Mouse (Mus musculus): ENCODE data around the gene Nfatc3. TPM values are rescaled to one million over a fixed set of nuclear protein-coding genes. Genes with fewer than 3 reads are reported as not detected.

Gene Nfatc3
- polyA plus RNA-seq, 1 experiment: 11.1 TPM

- H3K27me3 ChIP-seq (ENCODE audit: control insufficient read depth, insufficient read depth, low read length): no peaks in the 10 kb centered on the region
- H3K27ac ChIP-seq (ENCODE audit: insufficient read depth, low read length): no peak overlapping the region
- no peaks in the 10 kb centered on the region for H3K4me1 ChIP-seq (ENCODE audit: control insufficient read depth, insufficient read depth, low read length)
- TF ChIP-seq POLR2A (IDR thresholded peaks at IDR 0.05; ENCODE audit: borderline replicate concordance, insufficient read depth, low read length) (no peak), CTCF (IDR thresholded peaks at IDR 0.05; ENCODE audit: borderline replicate concordance, insufficient read depth, low read depth, low read length) (no peak)
- no peak for DNase-seq
- no peak overlapping the region for H3K4me3 ChIP-seq (replicated peaks; ENCODE audit: insufficient read depth, low read depth, low read length)
These were observed 70.7 kb downstream of the Nfatc3 start for GRCm38 (mm10) chr8:106129232-106129930.

DNA sequence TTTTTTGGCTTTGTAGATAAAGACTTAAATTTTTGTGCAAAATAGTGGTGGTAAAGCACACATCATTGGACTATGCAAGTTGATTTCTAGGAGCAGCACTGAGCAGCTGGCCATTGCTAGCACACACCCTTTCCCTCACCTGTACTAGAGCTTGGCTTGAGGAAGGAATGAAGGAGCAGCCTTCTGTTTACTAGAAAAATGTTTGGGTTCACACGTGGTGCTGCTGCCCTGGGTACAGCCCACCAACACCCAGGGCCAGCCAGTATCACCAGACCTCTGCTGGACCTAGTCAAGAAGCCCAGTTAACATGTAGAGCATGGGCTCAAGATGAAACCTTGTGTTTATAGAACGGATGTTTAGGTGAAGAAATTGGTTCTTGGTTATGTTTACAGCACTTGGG lies 71.4 kb downstream of the Nfatc3 start:
- H3K4me1 ChIP-seq (ENCODE audit: control insufficient read depth, insufficient read depth, low read length): peaks cover 2% of the 10 kb centered on the region; the same call in 1 of the 2 replicates
- WGBS: 86% methylated on average over 2 of the region's 2 CpGs
- H3K27ac ChIP-seq (ENCODE audit: insufficient read depth, low read length): no peak overlapping the region
- no peak for TF ChIP-seq POLR2A (IDR thresholded peaks at IDR 0.05; ENCODE audit: borderline replicate concordance, insufficient read depth, low read length)
- DNase-seq: no peak
- no peak overlapping the region for H3K4me3 ChIP-seq (replicated peaks; ENCODE audit: insufficient read depth, low read depth, low read length)
- no peaks in the 10 kb centered on the region for H3K27me3 ChIP-seq (ENCODE audit: control insufficient read depth, insufficient read depth, low read length)

DNA sequence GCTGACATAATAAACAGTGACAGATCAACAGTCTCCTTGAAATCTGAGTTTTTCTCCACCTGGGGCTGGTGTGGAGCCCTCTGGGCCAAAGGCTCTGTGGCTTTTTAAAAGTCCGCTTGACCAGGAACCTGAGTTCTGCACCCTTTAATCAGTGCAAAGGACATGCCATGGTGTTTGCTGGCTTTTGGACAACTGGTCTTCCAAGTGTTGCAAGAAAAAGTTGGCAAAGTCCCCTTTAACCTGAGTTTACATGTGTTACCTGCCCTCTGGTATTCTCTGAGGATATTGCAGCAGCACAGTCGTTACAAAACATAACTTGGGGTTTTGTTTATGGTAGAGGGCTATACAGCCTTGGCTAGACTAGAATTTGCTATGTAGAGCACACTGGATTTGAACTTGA lies 71.9 kb downstream of the Nfatc3 start:
- DNase-seq: no peak
- TF ChIP-seq CTCF (IDR thresholded peaks at IDR 0.05; ENCODE audit: borderline replicate concordance, insufficient read depth, low read depth, low read length) (no peak), POLR2A (IDR thresholded peaks at IDR 0.05; ENCODE audit: borderline replicate concordance, insufficient read depth, low read length) (no peak)
- Histone ChIP-seq H3K27ac (ENCODE audit: insufficient read depth, low read length) (no peak overlapping the region), H3K4me1 (ENCODE audit: control insufficient read depth, insufficient read depth, low read length) (peaks cover 5% of the 10 kb centered on the region; the same call in 1 of the 2 replicates), H3K4me3 (replicated peaks; ENCODE audit: insufficient read depth, low read depth, low read length) (no peak overlapping the region), H3K27me3 (ENCODE audit: control insufficient read depth, insufficient read depth, low read length) (no peaks in the 10 kb centered on the region)
- 88% methylated on average over 2 of the region's 2 CpGs for WGBS

GRCm38 (mm10) chr8:106131021-106131420 lies 72.4 kb downstream of the Nfatc3 start:
- 94% methylated on average over 4 of the region's 4 CpGs for WGBS
- peaks cover 8% of the 10 kb centered on the region; the same call in 1 of the 2 replicates for H3K4me1 ChIP-seq (ENCODE audit: control insufficient read depth, insufficient read depth, low read length)
- H3K27ac ChIP-seq (ENCODE audit: insufficient read depth, low read length): no peak overlapping the region
- H3K4me3 ChIP-seq (replicated peaks; ENCODE audit: insufficient read depth, low read depth, low read length): no peak overlapping the region
- DNase-seq: no peak
- no peak for TF ChIP-seq CTCF (IDR thresholded peaks at IDR 0.05; ENCODE audit: borderline replicate concordance, insufficient read depth, low read depth, low read length)
- TF ChIP-seq POLR2A (IDR thresholded peaks at IDR 0.05; ENCODE audit: borderline replicate concordance, insufficient read depth, low read length): no peak
- no peaks in the 10 kb centered on the region; the same call in 1 of the 2 replicates for H3K27me3 ChIP-seq (ENCODE audit: control insufficient read depth, insufficient read depth, low read length)

DNA sequence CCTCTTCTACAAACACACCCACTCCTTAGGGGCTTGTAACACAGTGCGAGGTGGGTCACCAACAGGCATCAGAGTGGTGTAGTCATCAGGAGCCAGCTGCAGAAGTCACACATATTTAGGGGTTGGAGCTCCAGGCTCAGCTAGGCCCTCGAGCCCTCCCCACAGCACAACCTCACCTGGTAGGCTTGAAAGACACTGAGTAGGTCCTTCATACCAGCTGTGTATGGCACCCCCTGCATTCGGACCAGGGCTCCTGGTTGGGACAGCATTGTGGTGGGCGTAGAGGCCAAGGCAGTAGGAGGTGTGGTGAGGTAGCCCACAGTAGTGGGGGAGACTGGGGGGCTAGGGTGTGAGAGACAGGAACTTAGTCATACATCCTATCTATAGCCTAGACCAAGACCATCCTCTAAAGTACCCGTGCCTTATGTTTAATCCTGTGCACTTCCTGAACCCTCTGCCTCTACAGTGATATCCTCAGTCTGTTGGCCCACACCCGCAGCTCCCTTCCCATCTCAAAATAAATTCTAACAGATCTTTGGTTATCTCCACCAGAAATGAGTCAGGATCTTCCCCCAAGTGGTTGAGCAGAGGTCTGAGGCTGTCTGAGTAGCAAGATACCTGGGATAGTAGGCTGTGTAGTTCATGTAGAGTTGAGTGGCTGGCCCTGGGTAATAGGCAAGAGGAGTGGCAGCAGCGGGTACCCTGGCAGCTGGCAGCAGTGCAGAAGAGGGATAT lies 73.0 kb downstream of the Nfatc3 start:
- TF ChIP-seq CTCF (IDR thresholded peaks at IDR 0.05; ENCODE audit: borderline replicate concordance, insufficient read depth, low read depth, low read length) (no peak), POLR2A (IDR thresholded peaks at IDR 0.05; ENCODE audit: borderline replicate concordance, insufficient read depth, low read length) (no peak)
- no peak for DNase-seq
- Histone ChIP-seq H3K27me3 (ENCODE audit: control insufficient read depth, insufficient read depth, low read length) (peaks cover 6% of the 10 kb centered on the region; the same call in 1 of the 2 replicates), H3K27ac (ENCODE audit: insufficient read depth, low read length) (no peak overlapping the region), H3K4me1 (ENCODE audit: control insufficient read depth, insufficient read depth, low read length) (peaks cover 12% of the 10 kb centered on the region; the same call in 1 of the 2 replicates), H3K4me3 (replicated peaks; ENCODE audit: insufficient read depth, low read depth, low read length) (no peak overlapping the region)
- WGBS: 89% methylated on average over 7 of the region's 7 CpGs

- no peak overlapping the region for H3K27ac ChIP-seq (ENCODE audit: insufficient read depth, low read length)
- DNase-seq: no peak
These were observed 73.7 kb downstream of the Nfatc3 start for GRCm38 (mm10) chr8:106132356-106132755.

GRCm38 (mm10) chr8:106133526-106133925 lies 74.9 kb downstream of the Nfatc3 start:
- Histone ChIP-seq H3K4me1 (ENCODE audit: control insufficient read depth, insufficient read depth, low read length) (peaks cover 15% of the 10 kb centered on the region; the same call in 1 of the 2 replicates), H3K4me3 (replicated peaks; ENCODE audit: insufficient read depth, low read depth, low read length) (no peak overlapping the region), H3K27me3 (ENCODE audit: control insufficient read depth, insufficient read depth, low read length) (peaks cover 8% of the 10 kb centered on the region; the same call in 1 of the 2 replicates), H3K27ac (ENCODE audit: insufficient read depth, low read length) (no peak overlapping the region)
- no peak for DNase-seq
- WGBS: 65% methylated on average over 13 of the region's 13 CpGs
- TF ChIP-seq CTCF (IDR thresholded peaks at IDR 0.05; ENCODE audit: borderline replicate concordance, insufficient read depth, low read depth, low read length) (no peak), POLR2A (IDR thresholded peaks at IDR 0.05; ENCODE audit: borderline replicate concordance, insufficient read depth, low read length) (no peak)

More at GRCm38 (mm10) chr8:106132356-106132755, 73.7 kb downstream of the Nfatc3 start:
- TF ChIP-seq POLR2A (IDR thresholded peaks at IDR 0.05; ENCODE audit: borderline replicate concordance, insufficient read depth, low read length) (no peak), CTCF (IDR thresholded peaks at IDR 0.05; ENCODE audit: borderline replicate concordance, insufficient read depth, low read depth, low read length) (no peak)
- 85% methylated on average over 11 of the region's 11 CpGs for WGBS
- H3K4me3 ChIP-seq (replicated peaks; ENCODE audit: insufficient read depth, low read depth, low read length): no peak overlapping the region
- H3K4me1 ChIP-seq (ENCODE audit: control insufficient read depth, insufficient read depth, low read length): peaks cover 14% of the 10 kb centered on the region; the same call in 1 of the 2 replicates
- H3K27me3 ChIP-seq (ENCODE audit: control insufficient read depth, insufficient read depth, low read length): peaks cover 8% of the 10 kb centered on the region; the same call in 1 of the 2 replicates
